Mouse (Mus musculus) intestine, embryonic 16.5 days (tissue): ENCODE measurements around the gene Phtf2. TPM values are rescaled to one million over a fixed set of nuclear protein-coding genes. Genes with fewer than 3 reads are reported as not detected.

ENCODE experiments used
- ATAC-seq: fragments of 200-750 bp; cut with Nextera tagmentation; 2 replicates; pipeline ENCODE4 v1.8.0; 2017; ENCODE audit warnings: moderate TSS enrichment, moderate library complexity
- H3K27ac ChIP-seq: fragments of 300-500 bp; sonication (generic); 2 replicates; pipeline ENCODE4 v1.5.1; 2014; ENCODE audit warnings: mild to moderate bottlenecking, low read length
- H3K27me3 ChIP-seq: fragments of 300-500 bp; sonication (generic); replicated peaks from 2 replicates; pipeline ENCODE4 v1.6.1; 2014; ENCODE audit warnings: low read length, control low read depth, mixed read lengths; ENCODE audit not compliant: control insufficient read depth, insufficient read depth
- H3K36me3 ChIP-seq: fragments of 300-500 bp; sonication (generic); 2 replicates; pipeline ENCODE4 v1.6.1; 2014; ENCODE audit warnings: low read length, control low read depth; ENCODE audit not compliant: control insufficient read depth, insufficient read depth
- H3K4me1 ChIP-seq: fragments of 300-500 bp; sonication (generic); 2 replicates; pipeline ENCODE4 v1.6.1; 2014; ENCODE audit warnings: low read length, control low read depth, mixed read lengths; ENCODE audit not compliant: control insufficient read depth, insufficient read depth
- H3K4me2 ChIP-seq: fragments of 300-500 bp; sonication (generic); 2 replicates; pipeline ENCODE4 v1.6.1; 2014; ENCODE audit warnings: low read depth, low read length, control low read depth
- H3K4me3 ChIP-seq: fragments of 300-500 bp; sonication (generic); 2 replicates; pipeline ENCODE4 v1.5.1; 2014; ENCODE audit warnings: mild to moderate bottlenecking, low read length
- H3K9ac ChIP-seq: fragments of 300-500 bp; sonication (generic); 2 replicates; pipeline ENCODE4 v1.6.1; 2014; ENCODE audit warnings: low read depth, low read length
- H3K9me3 ChIP-seq: fragments of 300-500 bp; sonication (generic); 2 replicates; pipeline ENCODE4 v1.6.1; 2016; ENCODE audit warnings: low read length, control low read depth; ENCODE audit not compliant: control insufficient read depth
- WGBS: fragments of 180-500 bp; shearing (Covaris S2); extraction: QIAGEN DNeasy Blood & Tissue Kit; methylation state at CpG from one replicate; pipeline ENCODE4 v1.1.7; 2014; 5-methylcytosine and 5-hydroxymethylcytosine counted together
- polyA plus RNA-seq: library from polyadenylated mRNA; unstranded; fragments of >200 nt; fragmentation: Nextera tagmentation; extraction: Ambion mirVana; gene quantifications from 2 replicates; pipeline ENCODE4 v1.2.1, GENCODE M21; 2015

The Phtf2 gene
- polyA plus RNA-seq, 1 experiment from 2014 or later = 6.1 TPM

DNA sequence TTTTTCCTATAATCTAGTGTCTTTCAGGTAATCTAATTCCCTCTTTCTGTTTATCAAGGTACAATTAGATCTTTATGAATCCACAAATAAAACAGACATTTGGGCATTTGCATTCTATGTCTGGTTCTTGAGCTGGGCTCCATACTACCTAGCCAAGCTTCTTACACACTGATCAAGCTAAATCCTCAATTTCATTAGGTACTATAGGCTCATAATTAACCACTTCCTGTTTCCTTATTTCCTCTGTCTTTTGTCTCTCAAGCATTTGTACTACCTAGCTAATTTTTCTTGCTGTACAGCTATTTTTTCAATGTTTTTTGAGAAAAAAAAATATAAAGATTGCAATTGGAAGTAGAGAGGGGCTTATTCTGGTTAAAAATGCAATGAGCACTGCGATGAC, 44.8 kb downstream of the Phtf2 start:
- no peak overlapping the region for H3K4me3 ChIP-seq
- 93% methylated on average over 1 of the region's 1 CpGs for WGBS
- H3K27me3 ChIP-seq = no peaks in the 10 kb centered on the region
- H3K27ac ChIP-seq = no peak overlapping the region
- H3K4me1 ChIP-seq = no peaks in the 10 kb centered on the region
- no peak overlapping the region for H3K4me2 ChIP-seq
- no peak for ATAC-seq
- H3K9me3 ChIP-seq = no peaks in the 10 kb centered on the region
- H3K36me3 ChIP-seq = no peaks in the 10 kb centered on the region
- H3K9ac ChIP-seq = no peak overlapping the region

GRCm38 (mm10) chr5:20834399-20834798, 47.5 kb downstream of the Phtf2 start:
- H3K4me3 ChIP-seq = no peak overlapping the region
- H3K9me3 ChIP-seq = no peaks in the 10 kb centered on the region
- ATAC-seq = no peak
- no peak overlapping the region for H3K27ac ChIP-seq
- H3K27me3 ChIP-seq = no peaks in the 10 kb centered on the region
- H3K36me3 ChIP-seq = no peaks in the 10 kb centered on the region
- H3K4me1 ChIP-seq = no peaks in the 10 kb centered on the region
- H3K4me2 ChIP-seq = no peak overlapping the region
- H3K9ac ChIP-seq = no peak overlapping the region
- WGBS = 94% methylated on average over 1 of the region's 1 CpGs

GRCm38 (mm10) chr5:20831433-20831832, 50.5 kb downstream of the Phtf2 start:
- no peaks in the 10 kb centered on the region for H3K36me3 ChIP-seq
- no peak for ATAC-seq
- H3K4me1 ChIP-seq = no peaks in the 10 kb centered on the region
- H3K9ac ChIP-seq = no peak overlapping the region
- H3K27ac ChIP-seq = no peak overlapping the region
- H3K4me3 ChIP-seq = no peak overlapping the region
- H3K4me2 ChIP-seq = no peak overlapping the region
- 74% methylated on average over 2 of the region's 2 CpGs for WGBS
- H3K27me3 ChIP-seq = no peaks in the 10 kb centered on the region
- H3K9me3 ChIP-seq = no peaks in the 10 kb centered on the region

DNA sequence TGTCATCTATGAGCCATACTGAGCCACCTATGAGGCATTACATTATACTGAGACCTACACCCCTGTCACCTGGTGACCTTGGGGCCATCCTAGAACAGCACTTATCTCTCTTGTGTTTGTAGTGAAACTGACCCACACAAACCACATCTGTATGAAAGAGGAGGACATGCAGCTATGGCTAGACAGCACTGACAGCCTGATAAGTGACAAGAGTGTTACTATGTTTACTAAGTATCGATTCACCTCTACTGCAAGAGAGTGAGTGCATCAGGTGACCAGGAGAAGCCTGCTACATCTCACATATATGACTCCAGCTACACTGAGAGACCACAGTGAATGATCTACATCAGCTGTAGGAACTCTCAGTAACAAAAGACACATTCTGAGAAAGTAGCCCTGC, 51.2 kb downstream of the Phtf2 start:
- no peak overlapping the region for H3K9ac ChIP-seq
- H3K9me3 ChIP-seq = no peaks in the 10 kb centered on the region
- no peak overlapping the region for H3K4me2 ChIP-seq
- no peak for ATAC-seq
- H3K4me3 ChIP-seq = no peak overlapping the region
- no peaks in the 10 kb centered on the region for H3K36me3 ChIP-seq
- 43% methylated on average over 1 of the region's 1 CpGs for WGBS
- no peaks in the 10 kb centered on the region for H3K4me1 ChIP-seq
- H3K27me3 ChIP-seq = no peaks in the 10 kb centered on the region
- H3K27ac ChIP-seq = no peak overlapping the region

- no peak for ATAC-seq
- no peak overlapping the region for H3K9ac ChIP-seq
- H3K9me3 ChIP-seq = no peaks in the 10 kb centered on the region
- no peaks in the 10 kb centered on the region for H3K27me3 ChIP-seq
- H3K36me3 ChIP-seq = no peaks in the 10 kb centered on the region
- H3K27ac ChIP-seq = no peak overlapping the region
- no peak overlapping the region for H3K4me2 ChIP-seq
- 65% methylated on average over 1 of the region's 1 CpGs for WGBS
- H3K4me3 ChIP-seq = no peak overlapping the region
- H3K4me1 ChIP-seq = no peaks in the 10 kb centered on the region
Measured at GRCm38 (mm10) chr5:20821647-20822046, 60.3 kb downstream of the Phtf2 start.

GRCm38 (mm10) chr5:20821122-20821521, 60.8 kb downstream of the Phtf2 start:
- no peak overlapping the region for H3K9ac ChIP-seq
- no peak for ATAC-seq
- H3K9me3 ChIP-seq = no peaks in the 10 kb centered on the region
- no peak overlapping the region for H3K27ac ChIP-seq
- no peaks in the 10 kb centered on the region for H3K4me1 ChIP-seq
- no peaks in the 10 kb centered on the region for H3K27me3 ChIP-seq
- no peak overlapping the region for H3K4me3 ChIP-seq
- H3K4me2 ChIP-seq = no peak overlapping the region
- no peaks in the 10 kb centered on the region for H3K36me3 ChIP-seq

GRCm38 (mm10) chr5:20815094-20815493, 66.8 kb downstream of the Phtf2 start:
- WGBS = 94% methylated on average over 2 of the region's 2 CpGs
- no peaks in the 10 kb centered on the region for H3K4me1 ChIP-seq
- no peaks in the 10 kb centered on the region for H3K9me3 ChIP-seq
- H3K27me3 ChIP-seq = no peaks in the 10 kb centered on the region
- H3K4me2 ChIP-seq = no peak overlapping the region
- no peak overlapping the region for H3K9ac ChIP-seq
- H3K4me3 ChIP-seq = no peak overlapping the region
- ATAC-seq = no peak
- H3K36me3 ChIP-seq = no peaks in the 10 kb centered on the region
- H3K27ac ChIP-seq = no peak overlapping the region

DNA sequence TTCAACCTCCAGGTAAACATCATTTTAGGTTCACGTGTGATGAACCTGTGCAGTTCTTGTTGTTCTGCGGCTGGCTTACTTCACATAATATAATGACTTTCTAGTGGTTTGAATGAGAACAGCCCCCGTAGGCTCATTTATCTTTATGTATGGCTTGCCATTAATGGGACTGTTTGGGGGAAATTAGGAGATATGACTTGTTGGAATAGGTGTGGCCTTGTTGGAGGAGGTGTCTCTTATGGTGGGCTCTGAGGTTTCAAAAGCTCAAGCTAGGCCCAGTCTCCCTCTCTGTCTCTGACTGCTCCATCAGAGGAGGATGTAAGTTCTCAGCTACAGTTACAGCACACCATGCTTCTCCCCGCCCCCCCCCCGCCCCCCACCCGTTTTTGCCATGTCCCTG, 71.5 kb downstream of the Phtf2 start:
- Histone ChIP-seq H3K4me1 (no peaks in the 10 kb centered on the region), H3K4me3 (no peak overlapping the region), H3K9ac (no peak overlapping the region), H3K27ac (no peak overlapping the region), H3K27me3 (no peaks in the 10 kb centered on the region), H3K36me3 (no peaks in the 10 kb centered on the region), H3K9me3 (no peaks in the 10 kb centered on the region), H3K4me2 (no peak overlapping the region)
- ATAC-seq = no peak
- WGBS = 83% methylated on average over 6 of the region's 6 CpGs

DNA sequence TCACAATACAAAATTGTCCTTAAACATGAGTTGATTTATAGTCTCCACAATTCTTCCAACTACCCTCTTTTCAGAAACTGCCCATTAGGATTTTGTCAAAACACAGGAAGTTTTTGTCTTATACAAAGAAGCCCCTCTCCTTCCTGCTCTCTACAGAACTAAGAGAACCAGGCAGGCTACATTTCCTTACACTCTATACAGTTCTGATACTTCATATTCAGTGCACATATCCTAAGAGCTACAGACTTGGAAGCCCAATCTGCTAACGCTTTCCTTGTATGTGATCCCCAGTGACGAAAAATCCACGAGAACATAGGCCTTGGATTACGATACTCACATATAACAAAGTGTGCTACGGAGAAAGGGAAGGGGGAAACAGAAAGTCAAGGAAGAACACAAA, 86.0 kb downstream of the Phtf2 start:
- no peaks in the 10 kb centered on the region for H3K9me3 ChIP-seq
- 86% methylated on average over 5 of the region's 5 CpGs for WGBS
- ATAC-seq = no peak

DNA sequence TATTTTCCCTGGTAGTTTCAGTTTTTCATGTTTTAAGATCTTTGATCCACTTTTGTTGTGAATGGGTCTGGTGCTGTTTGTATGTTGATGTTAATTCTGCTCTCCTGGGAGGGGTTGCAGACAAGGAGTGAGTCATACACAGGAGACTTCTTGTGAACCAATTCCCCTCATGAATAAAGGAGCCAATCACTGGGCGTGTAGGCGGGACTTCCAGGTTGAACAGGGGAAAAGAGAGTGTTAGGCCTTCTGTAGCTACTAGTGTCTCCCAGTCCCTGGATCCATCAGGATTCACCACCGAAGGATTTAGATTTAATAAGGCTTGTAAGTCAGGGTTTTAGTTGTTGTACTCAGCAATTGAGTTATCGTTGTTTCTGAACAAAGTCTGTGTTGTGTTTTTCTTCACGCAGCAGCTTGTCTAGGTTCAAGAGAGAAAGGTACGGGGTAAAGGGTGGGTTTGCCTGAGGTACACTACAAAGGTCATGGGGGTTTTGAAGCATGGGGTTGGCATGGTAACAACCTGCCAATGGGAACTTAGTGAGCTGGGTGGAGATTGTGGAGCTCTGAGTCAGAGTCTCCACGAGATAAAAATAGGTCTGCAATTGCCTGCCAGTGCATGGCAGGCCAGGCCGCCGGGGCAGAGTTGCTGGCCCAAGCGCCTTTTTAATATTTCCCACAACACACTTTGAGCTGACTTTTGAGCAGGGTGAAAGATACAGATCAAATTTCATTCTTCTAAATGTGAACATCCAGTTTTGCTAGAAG, 90.0 kb downstream of the Phtf2 start:
- ATAC-seq = peak; percentile 81
- 80% methylated on average over 10 of the region's 10 CpGs for WGBS
- Histone ChIP-seq H3K36me3 (no peaks in the 10 kb centered on the region), H3K4me2 (no peak overlapping the region), H3K4me3 (no peak overlapping the region), H3K27me3 (no peaks in the 10 kb centered on the region), H3K9ac (no peak overlapping the region), H3K27ac (no peak overlapping the region), H3K9me3 (no peaks in the 10 kb centered on the region), H3K4me1 (no peaks in the 10 kb centered on the region)

More for the DNA sequence above, 86.0 kb downstream of the Phtf2 start:
- Histone ChIP-seq H3K4me3 (no peak overlapping the region), H3K9ac (no peak overlapping the region), H3K27me3 (no peaks in the 10 kb centered on the region), H3K4me2 (no peak overlapping the region), H3K36me3 (no peaks in the 10 kb centered on the region), H3K4me1 (no peaks in the 10 kb centered on the region), H3K27ac (no peak overlapping the region)
